In genomic region chr5:122538077-122538476, GRCm38 (mm10) we compare ENCODE assay signal across 22 mouse cellular contexts. TPM values are rescaled to one million over a fixed set of nuclear protein-coding genes. Genes with fewer than 3 reads are reported as not detected.
A peak's percentile ranks its signal among the peaks of the same experiment; 100 is the strongest.
DNase-seq lines count a peak whose midpoint lies in the region; ATAC-seq lines count a peak whose summit lies in the region.
"Had no signal": no experiment of that assay in that cellular context is flagged by ENCODE, and none has a peak within 500 bp of the region (broad histone marks: within the 10 kb centered on the region; RNA-seq: fewer than 3 reads in every experiment).

No protein-coding gene starts in this region.

- peak; percentile 84 for DNase-seq in heart, adult 11 months
- no peak for DNase-seq in heart, postnatal 36 days
- DNase-seq in 416B (ENCODE audit: low read depth): peak; percentile 81
- no peak for DNase-seq in embryo, embryonic 10.5 days (ENCODE audit: low spot score)
- no peak for DNase-seq in kidney, adult 18-20 months
- DNase-seq in B cell, adult 2 months: no peak
- DNase-seq: adrenal gland, adult 8-10 months; adrenal gland, postnatal 14 days; adrenal gland, postnatal 36 days; cerebellum, adult 11-12 months; cerebellum, adult 2 months; cerebellum, adult 9-11 months; cerebellum, postnatal 14 days; cerebellum, postnatal 36 days; embryo, embryonic 11 days had no signal

- peak; percentile 92 for ATAC-seq in granulocyte monocyte progenitor cell, adult 5-6 weeks (replicated peaks; ENCODE audit: poor library complexity, severe bottlenecking)
- ATAC-seq in megakaryocyte, adult 5-6 weeks (ENCODE audit: poor library complexity, severe bottlenecking): peak; percentile 54
- ATAC-seq: activated CD4-positive, CD25-positive, alpha-beta regulatory T cell, adult 4 months; CD4-positive, CD25-positive, alpha-beta regulatory T cell, adult 4 months; forebrain, embryonic 14.5 days; forebrain, embryonic 16.5 days; Patski had no signal

- intact Hi-C loops in heart, postnatal 36 days (cut with DNase I): no loop called here

RNA-seq across cellular contexts. Expression of gene Atp2a2, which starts 36.1 kb away (rescaled TPM):
- over 10,000 TPM; 11,843 to 11,873 TPM for total RNA-seq in heart, postnatal 36 days (2021)
- total RNA-seq in granulocyte monocyte progenitor cell, adult 5-6 weeks (2014; fragmentation: Nextera tagmentation): 71.0 and 77.6 TPM in 2 replicates
- total RNA-seq in granulocyte monocyte progenitor cell, adult 5-6 weeks (2017): 112 and 118 TPM in 2 replicates
- 47.1 and 47.5 TPM in 2 replicates for total RNA-seq in megakaryocyte, adult 5-6 weeks (2015)
- 65.0 and 65.8 TPM in 2 replicates for total RNA-seq in megakaryocyte, adult 5-6 weeks (2017)

Comparison
In these comparisons a context has a peak if more than half of its experiments do, and no peak if none do; other contexts are left out.
1. DNase-seq: peak in heart, adult 11 months (single experiment) and 416B (single experiment); none in heart, postnatal 36 days (0 of 2), embryo, embryonic 10.5 days (single experiment), kidney, adult 18-20 months (single experiment) and B cell, adult 2 months (0 of 2).
2. RNA of gene Atp2a2, which starts 36.1 kb away (total RNA-seq): 11,843 to 11,873 TPM in heart, postnatal 36 days; 71.0 to 118 TPM in granulocyte monocyte progenitor cell, adult 5-6 weeks and 47.1 to 65.8 TPM in megakaryocyte, adult 5-6 weeks; every median in the first group is over 10 times any median in the second.